Mouse (Mus musculus): ENCODE data around the gene Olfr222. TPM values are rescaled to one million over a fixed set of nuclear protein-coding genes. Genes with fewer than 3 reads are reported as not detected.

Olfr222 gene
- total RNA-seq, 2 experiments from 2014 or later: not detected

DNA sequence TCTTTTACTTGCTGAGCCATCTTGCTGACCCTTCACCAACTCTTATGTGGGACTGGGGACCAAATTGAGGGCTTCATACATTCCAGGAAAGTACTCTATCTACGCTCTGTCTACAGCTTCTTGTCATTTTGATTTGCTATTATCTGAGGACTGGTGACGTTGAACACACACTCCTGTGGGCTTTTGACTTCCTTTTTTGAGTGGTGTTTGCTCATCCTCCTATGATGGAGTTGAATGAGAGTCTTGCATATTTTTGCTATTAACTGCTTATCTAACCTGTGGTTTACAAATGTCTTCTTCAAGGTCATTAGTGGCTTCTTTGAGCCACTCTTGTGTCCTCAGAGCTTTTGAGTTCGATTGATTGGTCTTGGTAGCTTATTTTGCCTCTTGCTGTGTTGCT lies 35.9 kb downstream of the Olfr222 start:
- no peak for DNase-seq

DNA sequence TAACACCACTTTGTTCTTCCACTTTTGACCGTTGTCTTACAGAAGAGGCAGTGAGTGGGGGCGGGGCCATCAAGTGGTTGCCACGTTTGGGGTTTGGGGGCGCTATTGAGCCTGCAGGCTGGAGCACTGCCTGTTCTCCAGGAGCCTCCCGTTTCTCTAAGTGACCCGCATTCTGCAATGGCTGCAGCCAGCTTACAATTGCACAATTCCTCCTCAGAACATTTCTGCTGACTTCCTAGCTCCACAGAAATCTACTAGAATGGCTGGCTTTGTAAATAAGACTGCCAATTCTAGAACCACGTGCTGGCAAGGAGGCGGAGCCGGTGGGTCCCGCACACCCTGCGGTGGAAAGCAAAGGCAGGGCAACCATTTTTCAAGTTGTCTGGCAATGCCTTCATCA lies 37.6 kb downstream of the Olfr222 start:
- peak; percentile 59 for DNase-seq

DNA sequence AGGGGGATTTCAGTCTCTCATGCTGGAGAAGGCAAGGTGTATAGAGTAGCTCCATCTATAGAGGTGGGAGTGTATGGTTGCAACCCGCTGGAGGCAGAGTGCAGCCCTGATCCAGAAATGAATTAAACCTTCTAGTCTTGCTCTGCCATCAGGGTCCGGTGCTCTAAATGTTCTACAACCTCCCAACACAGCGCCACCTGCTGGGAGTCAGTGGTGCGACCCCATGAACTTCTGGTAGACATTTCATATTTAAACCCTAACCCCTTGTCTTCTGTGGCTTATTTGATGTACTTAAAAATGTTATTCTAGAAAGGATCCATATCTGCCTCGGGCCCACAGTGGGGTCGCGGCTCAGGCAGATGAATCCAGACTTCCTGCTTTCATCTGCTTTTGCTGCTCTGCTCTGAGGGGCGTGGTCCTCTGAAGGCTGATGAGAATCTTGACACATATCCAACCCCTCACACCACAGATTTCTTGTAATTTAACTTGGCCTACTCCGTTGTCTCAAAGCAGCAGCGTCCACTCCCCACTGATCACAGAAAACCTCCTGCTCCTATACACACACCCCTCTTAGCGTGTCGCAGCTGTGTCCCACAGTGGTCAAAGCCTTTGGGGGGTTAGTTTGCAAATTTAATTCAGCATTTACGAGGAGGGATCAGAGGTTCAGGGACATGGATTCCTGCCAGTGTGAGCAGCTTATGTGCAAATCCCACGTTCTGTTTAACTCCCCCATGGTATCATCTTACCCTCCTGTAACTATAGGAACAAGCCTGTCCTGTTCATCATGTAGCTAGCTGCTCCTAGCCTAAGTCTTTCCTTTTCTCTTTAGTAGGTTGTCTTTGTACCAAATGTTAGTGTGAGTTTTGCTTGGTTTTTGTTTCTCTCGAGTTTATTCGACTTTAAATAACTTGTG lies 38.6 kb downstream of the Olfr222 start:
- peak; percentile 54 for DNase-seq

DNA sequence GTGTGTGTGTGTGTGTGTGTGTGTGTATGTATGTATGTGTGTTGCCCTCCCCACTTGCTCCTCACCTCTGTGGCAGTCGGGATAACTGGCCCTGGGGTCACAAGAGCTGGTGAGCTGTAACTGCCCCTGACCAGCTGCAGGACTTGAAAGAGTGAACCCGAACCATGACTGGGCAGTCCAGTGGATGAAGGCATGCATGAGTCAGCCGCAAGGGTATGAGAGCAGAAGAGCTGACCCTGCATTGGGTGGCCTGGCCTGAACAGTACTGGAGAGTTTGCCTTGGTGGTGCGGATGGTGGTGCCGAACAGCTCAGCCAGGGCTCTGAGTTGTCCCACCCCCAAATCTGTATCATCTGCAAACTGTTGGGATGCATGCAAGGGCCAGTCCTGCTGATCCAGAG lies 44.5 kb downstream of the Olfr222 start:
- DNase-seq: no peak

DNA sequence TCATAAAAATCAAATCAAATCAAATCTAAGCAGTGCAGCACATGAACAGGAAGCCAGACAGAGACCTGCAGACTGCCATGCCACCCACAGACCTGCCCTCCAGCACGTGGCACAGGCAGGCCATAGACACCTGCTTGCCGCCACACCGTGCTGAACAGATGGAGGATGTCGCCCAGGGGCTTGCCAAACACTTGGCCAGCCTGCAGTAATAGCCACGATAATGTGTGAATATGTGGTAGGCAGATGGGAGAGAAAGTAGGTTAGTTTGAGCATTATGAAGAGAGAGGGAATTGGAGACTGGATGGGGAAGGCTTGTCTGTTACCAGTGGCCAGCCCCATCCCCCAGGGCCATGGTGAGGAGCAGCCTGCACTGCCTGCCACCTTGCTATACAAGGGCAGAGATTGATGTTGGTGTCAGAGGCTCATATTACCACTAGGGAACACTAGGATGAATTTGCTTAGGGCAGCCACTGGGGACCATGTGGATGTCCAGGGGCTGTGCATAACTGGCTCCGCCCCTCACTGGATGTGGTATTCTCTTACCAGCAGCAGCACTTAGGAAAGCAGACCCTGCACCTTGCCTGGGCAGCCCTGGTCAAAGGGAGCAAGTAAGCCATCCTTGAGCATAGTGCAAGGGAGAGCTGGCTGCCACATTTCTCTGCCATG lies 45.0 kb downstream of the Olfr222 start:
- no peak for DNase-seq

DNA sequence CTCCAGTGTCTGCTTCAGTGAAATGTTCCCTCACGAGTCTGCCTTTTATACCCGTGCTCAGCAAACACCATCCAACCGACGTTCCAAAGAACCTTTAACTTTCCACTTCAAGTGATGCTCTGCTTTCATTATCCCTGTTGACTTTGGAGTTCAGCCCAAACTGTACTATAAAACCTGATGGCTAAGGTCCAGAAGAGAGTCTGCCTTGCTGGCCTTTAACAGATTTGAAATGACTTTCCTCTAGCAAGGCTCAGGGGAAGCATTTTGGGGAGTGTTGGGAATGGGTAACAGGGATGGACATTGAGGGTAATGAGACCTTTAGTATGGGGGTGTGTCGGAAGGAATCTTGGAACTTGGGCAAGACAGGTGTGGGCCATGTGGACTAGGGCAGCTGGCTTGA lies 45.8 kb downstream of the Olfr222 start:
- no peak for DNase-seq

DNA sequence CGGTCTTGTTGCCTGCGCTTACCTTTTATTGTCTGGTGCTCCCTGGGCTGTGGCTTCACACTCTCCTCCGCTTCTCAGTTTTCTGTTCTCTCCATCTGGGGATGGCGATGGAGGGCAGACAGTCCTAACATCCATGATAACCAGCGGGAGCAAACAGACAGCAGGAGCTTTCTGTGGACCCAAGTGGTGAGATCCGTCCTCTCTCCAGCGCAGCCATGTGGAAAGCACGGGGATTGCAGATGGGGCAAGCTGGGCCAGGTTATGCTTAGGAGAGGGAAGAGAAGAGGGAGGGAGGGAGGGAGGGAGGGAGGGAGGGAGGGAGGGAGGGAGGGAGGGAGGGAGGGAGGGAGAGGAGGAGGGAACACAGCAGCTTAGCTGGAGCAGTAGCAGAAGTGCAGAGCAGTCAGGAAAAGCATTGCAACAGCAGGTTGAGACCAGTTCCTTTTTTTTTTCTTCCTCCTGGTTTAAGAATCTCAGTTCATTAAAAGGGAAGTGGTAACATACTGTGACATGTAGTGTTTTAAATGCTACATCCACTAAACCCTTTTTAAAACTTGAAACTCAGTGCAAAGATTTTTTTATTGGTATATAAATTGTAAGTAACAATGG lies 49.5 kb downstream of the Olfr222 start, which contains the start of gene Zkscan17:
Gene Zkscan17, minus strand, starts transcription at position 280 of the 609 bp plus-strand sequence.
- no peak for DNase-seq

DNA sequence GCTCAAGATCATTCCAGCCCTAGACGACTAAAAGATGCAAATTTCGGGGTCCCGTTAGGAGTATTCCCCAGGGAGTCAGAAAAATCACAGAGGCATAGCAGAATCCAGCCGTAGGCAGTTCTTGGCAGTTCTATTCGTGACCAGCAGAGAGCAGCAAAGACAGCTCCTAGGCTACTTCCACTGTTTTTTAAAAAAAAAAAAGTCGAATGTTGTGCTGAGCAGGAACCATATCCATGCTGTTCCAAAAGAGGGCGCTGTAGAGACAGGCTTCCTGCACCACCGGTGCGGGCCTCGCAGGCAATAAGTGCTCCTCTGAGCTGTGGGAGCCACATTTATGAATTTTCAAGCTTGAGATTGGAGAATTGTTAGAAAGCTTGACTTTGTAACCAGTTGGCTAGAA lies 50.8 kb downstream of the Olfr222 start:
- DNase-seq: peak; percentile 70

DNA sequence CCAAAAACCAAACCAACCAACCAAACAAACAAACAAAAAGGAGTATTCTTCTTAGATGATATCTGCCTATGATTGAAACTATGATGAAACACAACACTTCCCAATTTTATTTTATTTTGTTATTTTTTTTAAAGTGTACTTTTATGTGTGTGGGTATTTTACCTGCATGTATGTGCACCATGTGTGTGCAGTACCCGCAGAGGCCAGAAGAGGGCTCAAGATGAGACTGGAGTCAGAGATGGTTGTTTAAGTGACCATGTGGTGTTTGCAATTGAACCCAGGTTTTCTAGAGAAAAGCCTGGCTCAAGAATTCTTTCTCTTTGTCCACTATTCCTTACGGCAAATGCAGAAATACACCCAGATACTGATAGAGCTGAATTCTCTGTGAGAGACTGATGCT lies 51.9 kb downstream of the Olfr222 start:
- no peak for DNase-seq

Other genes with a start within 250 kb of the Olfr222 start
- not detected for gene Prss38, start 200.6 kb downstream of the Olfr222 start, total RNA-seq (2021)
- 1 to 10 TPM; 7.9 to 8.2 TPM for gene Jmjd4, start 126.2 kb downstream of the Olfr222 start, total RNA-seq (2021)
- gene Snap47, start 125.0 kb downstream of the Olfr222 start, total RNA-seq (2021): 10 to 100 TPM; 25.8 to 28.0 TPM
- gene Zfp867, start 103.8 kb downstream of the Olfr222 start, total RNA-seq (2021): 1 to 10 TPM; 4.1 to 4.2 TPM
- 10 to 100 TPM; 14.5 to 14.9 TPM for gene Zkscan17, start 49.5 kb downstream of the Olfr222 start, total RNA-seq (2021)
- gene Nlrp3, start 34.7 kb downstream of the Olfr222 start, total RNA-seq (2021): under 1 TPM; 0.28 to 0.45 TPM
- gene Olfr223, start 17.1 kb upstream of the Olfr222 start, total RNA-seq (2021): not detected
- gene Mprip, start 85.1 kb upstream of the Olfr222 start, total RNA-seq (2021): 100 to 1,000 TPM; 139 to 166 TPM
- under 1 TPM; 0.21 to 0.47 TPM for gene Pld6, start 211.4 kb upstream of the Olfr222 start, total RNA-seq (2021)
- gene Flcn, start 233.8 kb upstream of the Olfr222 start, total RNA-seq (2021): 10 to 100 TPM; 25.5 to 27.0 TPM